Mouse (Mus musculus) left cerebral cortex, postnatal 4 days (tissue): ENCODE measurements around the gene Cbx7. TPM values are rescaled to one million over a fixed set of nuclear protein-coding genes. Genes with fewer than 3 reads are reported as not detected.
"Not testable (repeated sequence)": the region's sequence is repeated elsewhere in the genome, so short reads cannot be mapped to it uniquely, and the experiment has no call there.

Experiments
- DNase-seq: peaks from one replicate; pipeline ENCODE4 v3.0.0-alpha.2; 2022
- intact Hi-C: fragments of 180-260 bp; cut with DNase I; formaldehyde crosslinking; loops from one replicate; pipeline ENCODE4 v1.15.1; 2025
- total RNA-seq, 2 experiments: library from RNA; stranded (reverse); gene quantifications; 2 replicates each; pipeline ENCODE4 v1.2.3; 2021

Cbx7 gene
- total RNA-seq, 2 experiments from 2014 or later = 5.6 to 6.8 TPM

DNA sequence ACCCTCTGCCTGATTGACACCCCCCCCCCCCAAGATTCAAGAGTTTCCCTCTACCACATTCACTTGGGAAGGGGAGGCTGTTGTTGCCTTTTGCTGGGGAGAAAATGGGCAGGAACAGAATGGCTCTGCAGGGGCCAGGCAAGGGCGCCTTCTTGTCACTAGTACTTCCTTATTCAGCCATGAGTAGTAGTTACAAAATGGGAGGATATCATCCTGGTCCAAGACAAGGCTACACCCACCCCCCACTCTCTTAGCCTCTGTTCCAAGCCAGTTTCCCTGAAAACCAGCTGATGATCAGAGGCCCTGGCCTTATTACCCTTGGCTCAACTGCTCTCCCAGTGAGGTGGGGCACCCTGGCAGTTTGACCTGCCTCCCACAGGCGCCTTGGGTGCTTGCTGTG, 42.2 kb downstream of the Cbx7 start:
- intact Hi-C loops = no loop called here
- DNase-seq = no peak

DNA sequence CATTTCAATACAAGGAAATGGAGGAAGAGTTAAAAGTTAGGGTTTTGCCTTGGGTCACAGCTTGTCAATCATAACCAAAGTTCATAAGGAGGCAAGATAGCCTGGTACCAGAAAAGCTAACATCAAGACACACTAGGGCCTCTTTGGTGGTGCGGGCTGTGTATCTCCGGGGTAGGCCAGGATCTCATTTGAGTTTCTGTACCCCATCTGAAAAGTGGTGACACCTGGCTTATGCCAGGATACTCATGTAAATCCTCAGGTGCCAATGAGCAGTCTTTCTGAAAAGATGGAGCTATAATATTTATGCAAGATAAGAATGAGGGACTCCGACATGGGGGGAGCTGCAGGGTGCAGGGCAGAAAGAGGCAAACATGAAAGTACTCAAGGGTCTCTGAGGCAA, 42.6 kb downstream of the Cbx7 start:
- intact Hi-C loops = no loop called here

DNA sequence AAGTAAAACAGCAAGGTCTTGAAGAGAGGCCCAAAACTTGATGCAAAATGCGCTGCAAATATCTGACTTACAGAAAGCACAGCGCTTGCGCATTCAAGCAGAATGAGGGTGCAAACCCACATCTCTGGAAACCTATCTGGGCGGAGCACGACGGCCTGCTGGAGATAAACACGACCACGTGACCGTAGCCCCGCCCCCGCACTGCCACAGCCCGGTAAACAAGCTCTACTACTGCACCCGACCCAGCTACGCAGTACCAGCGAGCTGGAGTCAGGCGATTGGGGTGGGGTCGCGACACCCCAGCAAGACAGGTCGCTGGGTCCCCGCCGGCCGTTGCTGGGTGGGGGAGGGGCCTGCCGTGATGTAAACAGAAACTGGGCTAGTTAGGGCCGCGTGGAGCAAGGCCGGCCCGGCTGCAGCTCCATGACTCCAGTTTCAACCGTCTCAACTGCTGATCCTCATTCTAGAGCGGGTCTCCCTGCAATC, 43.2 kb downstream of the Cbx7 start:
- DNase-seq = peak; percentile 84
- intact Hi-C loops = no loop called here

More for the DNA sequence above, 42.6 kb downstream of the Cbx7 start:
- DNase-seq = no peak

DNA sequence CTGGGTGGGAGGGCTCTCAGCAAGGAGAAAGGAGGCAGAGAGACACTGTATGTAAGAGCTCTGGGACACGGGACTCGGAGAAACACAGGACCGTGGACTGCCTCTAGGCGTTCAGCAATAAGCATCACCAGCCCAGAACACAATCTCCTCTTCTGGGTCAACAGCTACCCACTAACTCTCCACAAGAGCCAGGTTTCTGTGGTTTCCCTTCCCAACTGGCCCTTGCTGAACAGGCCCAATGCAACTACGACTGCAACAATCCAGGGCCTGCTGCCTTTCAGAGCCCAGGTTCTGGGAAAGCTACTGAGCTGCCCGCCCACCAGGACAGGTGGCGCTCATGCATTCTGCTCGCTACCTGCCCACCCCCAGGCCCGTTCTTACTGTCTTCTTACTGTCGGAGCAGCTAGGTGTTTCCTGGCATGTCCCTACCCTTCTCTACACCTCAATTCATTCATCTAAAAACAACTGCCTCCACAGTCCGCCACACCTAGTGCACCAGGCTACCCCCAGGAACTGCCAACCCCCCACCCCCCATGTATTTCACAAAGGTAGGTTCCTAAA, 44.0 kb downstream of the Cbx7 start:
- intact Hi-C loops = no loop called here
- no peak for DNase-seq

DNA sequence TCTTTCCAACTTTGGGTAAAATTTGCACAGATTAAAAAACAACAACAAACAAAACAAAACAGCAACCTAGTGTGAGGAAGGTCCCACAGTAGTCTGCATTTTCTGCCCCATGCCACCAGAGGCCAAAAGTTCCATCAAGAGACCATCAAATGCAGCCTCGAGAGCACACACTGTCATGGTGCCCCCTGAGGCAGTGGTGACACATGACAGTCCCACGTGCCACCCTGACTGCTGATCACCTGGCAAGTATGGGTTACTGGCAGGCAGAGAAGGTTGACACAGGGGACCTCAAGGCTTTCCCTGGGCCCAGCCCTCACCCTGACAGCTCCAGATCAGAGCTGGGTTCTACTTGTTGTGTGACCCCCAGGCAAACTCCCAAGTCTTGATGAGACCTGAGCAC, 51.1 kb downstream of the Cbx7 start:
- no peak for DNase-seq
- intact Hi-C loops = loop anchor here (10.0 kb wide), 2 partner anchors 95 to 165 kb away; no protein-coding TSS in a partner anchor

DNA sequence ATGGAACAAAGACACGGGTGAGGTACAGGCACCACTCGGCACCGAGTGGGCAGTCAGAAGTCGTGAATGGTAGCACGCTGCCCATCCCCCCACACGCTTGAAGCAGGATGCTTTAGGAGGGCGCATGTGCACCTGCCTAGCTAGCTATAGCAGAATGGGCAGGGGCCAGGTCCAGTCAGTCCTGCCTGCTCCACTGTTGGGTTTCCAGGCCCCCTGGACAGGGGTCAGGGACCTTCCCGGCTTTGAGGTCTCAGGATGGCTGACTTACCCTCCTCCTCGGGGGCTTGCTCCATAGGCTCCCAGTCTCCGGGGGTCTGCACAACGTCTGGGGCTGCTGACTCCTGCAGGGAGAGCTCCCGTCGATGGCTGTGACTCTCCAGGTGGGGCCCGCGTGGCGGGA, 52.4 kb downstream of the Cbx7 start:
- no peak for DNase-seq
- intact Hi-C loops = loop anchor here (10.0 kb wide), 2 partner anchors 94 to 164 kb away; no protein-coding TSS in a partner anchor

DNA sequence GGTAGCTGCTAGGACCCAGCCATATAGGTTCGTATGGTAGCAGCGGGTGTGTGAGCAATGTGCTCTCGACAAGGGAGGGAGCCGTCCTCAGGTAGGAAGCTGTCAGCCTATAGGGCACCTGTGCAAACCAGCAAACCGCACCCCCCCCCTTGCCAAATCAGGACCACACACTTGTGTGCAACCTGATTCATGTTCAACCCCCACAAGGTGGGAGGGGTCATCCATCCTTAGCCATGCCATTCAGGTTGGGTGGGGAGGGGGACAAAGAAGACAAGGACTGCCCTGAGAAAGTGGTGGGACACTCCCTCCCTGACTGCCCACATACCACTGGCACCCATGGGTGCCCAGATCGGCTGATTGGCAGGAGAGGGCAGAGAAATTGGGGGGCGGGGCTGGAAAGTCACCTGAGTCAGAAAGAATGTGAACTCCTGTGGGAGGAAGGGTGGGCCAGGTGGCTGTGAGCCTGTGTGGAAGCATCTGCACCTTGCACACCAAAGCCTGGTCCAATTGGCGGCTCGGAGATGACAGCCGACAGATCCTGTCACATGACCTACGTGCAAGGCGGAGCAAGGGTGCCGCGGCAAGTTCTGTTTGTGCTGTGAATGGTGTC, 53.7 kb downstream of the Cbx7 start:
- intact Hi-C loops = loop anchor here (10.0 kb wide), 2 partner anchors 92 to 162 kb away; no protein-coding TSS in a partner anchor
- DNase-seq = no peak

DNA sequence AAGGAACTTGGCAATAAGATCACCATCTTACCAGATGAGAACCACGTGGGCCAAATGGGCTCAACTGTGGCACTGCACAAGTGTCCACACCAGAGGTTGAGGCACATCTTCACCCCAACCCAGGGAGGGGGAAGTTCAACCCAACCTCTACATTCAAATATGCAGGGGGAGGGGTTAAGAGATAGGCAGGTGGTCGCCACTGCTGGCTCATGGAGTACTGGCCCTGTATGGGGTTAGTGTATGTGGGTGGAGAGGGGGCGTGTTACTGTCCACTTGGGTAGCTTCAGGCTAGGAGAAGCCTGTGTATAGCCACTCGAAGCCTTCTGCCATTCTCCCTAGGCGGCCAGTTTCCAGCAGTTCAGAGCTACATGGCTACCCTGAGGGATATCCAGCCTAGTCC, 54.8 kb downstream of the Cbx7 start:
- no peak for DNase-seq
- intact Hi-C loops = loop anchor here (10.0 kb wide), 2 partner anchors 91 to 161 kb away; no protein-coding TSS in a partner anchor

DNA sequence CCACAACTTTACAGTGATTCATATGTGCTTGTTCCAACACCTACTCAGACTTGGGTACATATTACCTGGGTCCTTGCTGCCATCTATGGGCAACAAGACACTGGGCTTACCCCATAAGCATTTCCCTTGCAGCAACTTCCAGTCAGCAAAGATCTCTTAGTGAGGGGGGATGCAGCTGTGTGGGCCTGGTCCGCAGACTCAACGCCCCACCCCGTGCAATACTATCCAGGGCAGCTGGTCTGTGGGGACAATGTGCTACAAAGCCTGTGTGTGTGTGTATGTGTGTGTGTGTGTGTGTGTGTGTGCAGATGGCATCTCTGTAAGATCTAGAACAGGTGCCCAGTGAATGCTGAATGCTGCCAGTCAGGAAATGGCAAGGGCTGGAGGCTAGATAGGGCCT, 56.6 kb downstream of the Cbx7 start:
- intact Hi-C loops = loop anchor here (10.0 kb wide), 2 partner anchors 90 to 160 kb away; no protein-coding TSS in a partner anchor
- DNase-seq = no peak

DNA sequence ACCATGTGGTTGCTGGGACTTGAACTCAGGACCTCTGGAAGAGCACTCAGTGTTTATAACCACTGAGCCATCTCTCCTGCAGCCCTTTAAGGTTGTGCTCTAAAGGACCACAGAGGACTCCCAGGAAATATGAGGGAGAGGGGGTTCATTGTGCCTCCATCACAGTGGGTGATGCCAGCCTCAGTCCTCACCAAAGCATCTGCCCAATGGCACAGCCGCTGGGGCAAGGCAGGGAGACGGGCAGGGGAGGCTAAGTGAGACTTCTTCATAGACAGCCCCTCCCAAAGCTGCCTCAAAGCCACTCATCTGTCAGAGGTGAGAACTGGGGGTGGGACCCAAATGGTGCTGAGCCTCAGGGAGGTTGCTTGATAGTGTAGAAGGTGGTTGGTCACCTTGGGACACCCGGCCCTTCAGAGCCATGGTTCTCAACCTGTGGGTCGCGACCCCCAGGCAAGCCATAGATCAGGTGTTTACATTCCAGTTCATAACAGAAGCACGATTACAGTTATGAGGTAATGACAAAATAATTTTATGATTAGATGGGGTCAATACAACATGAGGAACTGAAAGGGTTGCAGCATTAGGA, 57.1 kb downstream of the Cbx7 start:
- intact Hi-C loops = loop anchor here (10.0 kb wide), 2 partner anchors 89 to 159 kb away; no protein-coding TSS in a partner anchor
- no peak for DNase-seq

DNA sequence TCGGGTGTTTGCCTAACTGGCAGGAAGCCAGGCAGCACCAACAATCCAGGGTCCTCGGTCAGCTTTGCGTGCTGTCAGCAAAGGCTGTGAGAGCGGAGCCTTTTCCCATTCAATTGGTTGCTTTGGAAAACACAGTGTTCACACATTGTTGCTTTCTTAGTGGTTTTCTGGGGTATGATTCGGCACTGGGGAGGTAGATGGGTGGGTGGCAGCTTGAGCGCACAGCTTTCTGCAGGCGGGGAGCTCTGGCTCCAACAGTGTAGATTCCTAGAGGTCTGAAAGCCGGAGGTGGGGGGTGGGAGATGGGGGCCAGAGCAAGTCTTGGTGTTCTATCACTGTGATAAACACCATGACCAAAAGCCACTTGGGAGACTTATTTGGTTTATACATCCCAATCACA, 59.6 kb downstream of the Cbx7 start:
- intact Hi-C loops = loop anchor here (10.0 kb wide), 2 partner anchors 87 to 157 kb away; no protein-coding TSS in a partner anchor
- DNase-seq = no peak

DNA sequence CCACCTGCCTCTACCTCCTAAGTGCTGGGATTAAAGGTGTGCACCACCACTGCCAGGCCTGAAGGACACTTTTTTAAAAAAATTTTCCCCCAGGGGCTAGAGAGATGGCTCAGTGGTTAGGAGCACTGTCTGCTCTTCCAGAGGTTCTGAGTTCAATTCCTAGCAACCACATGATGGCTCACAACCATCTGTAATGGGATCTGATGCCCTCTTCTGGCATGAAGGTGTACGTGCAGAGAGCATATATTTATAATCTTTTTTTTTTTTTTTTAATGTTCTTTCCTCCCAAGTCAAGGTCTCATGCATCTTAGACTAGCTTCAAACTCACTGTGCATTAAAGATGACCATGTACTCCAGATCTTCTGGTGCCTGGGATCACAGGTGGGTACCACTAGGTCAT, 60.1 kb downstream of the Cbx7 start:
- not testable (repeated sequence) for DNase-seq
- intact Hi-C loops = loop anchor here (10.0 kb wide), 2 partner anchors 86 to 156 kb away; no protein-coding TSS in a partner anchor

DNA sequence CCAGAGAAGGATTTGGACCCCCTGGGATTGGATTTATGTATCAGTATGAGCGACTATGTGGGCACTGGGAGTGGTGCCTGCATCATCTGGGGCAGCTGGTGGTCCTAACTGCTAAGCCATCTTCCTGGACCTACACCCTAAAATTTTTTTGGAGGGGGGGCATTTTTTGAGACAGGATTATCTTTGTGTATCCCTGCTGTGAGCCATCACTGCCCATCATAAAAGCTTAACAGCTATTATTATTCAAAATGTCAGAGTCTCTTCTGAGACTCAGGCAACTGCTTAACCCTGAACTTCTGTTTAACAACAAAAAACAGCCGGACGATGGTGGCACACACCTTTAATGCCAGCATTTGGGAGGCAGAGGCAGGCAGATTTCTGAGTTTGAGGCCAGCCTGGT, 61.9 kb downstream of the Cbx7 start:
- intact Hi-C loops, DNase-seq: not testable (repeated sequence)

DNA sequence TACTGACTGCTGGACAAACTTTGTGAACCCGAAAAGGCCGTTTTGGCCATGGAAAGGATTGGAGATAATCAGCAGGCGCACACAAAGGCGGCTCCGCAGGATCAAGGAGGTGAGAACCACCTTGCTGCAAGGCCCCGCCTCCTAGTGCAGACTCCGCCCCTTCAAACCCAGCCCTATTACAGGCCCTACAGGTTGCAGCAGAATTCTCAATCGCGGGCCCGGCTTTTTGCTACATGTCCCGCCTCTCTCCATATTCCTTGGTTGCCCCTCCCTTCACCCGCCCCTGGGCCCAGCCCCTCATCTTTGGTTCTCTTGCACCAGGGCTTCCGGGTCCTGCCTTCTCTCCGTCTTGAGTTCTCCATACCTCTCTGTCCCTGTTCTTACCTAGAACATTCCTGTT, 64.1 kb downstream of the Cbx7 start:
- intact Hi-C loops = no loop called here
- no peak for DNase-seq

DNA sequence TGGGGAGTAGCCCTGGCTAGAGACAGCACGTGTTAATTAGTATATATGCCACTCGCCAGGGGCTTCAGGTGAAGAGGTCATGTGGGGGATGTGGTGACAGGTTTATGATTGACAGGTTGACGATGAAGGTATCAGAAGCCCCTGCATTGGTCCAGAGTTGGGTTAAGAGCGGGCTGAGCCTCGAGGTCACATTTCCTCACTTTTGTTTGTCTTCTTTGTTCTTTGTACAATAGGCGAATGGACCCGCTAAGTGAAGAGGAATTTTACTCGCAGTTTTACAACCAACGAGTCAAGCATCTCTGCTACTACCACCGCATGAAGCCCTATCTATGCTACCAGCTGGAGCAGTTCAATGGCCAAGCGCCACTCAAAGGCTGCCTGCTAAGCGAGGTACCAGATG, 65.7 kb downstream of the Cbx7 start:
- intact Hi-C loops = no loop called here
- DNase-seq = no peak

DNA sequence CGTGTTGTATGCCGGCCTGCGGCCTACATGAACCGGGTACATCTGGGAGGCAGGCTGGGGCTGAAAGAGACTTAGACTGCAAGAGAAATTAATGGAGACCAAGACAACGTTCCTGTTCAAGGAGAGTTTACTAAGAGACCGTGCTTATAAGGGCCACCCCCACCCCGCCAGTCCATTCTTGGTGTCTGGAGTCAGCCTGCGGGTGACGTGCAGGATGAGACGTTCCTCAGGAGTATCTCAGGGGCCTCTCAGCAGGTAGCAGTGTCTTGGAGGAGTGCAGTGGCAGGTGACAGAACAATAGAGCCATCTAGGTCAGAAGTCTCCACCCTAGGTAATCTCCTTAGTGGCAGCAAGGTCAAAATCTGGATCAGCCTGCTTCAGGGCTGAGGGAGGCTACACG, 66.2 kb downstream of the Cbx7 start:
- intact Hi-C loops, DNase-seq: not testable (repeated sequence)

DNA sequence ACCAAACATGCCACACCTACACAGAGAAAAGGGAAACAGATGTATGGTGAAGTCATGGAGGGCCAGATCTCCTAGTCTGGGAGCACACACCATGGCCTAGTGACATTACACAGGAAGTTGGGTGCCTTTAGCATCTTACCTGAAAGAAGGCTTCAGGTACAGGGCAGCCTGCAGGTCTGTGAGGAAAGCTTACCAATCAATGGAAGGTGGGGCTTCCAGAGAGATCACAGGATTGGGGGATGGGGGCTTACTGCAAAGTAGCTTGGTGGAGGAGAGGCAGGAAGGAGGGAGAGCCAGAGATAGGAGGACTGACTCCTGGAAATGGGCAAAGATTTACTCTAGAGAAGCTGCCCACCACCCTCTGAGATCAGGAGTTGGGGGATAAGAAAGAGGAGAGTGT, 67.0 kb downstream of the Cbx7 start:
- intact Hi-C loops = no loop called here
- DNase-seq = no peak

DNA sequence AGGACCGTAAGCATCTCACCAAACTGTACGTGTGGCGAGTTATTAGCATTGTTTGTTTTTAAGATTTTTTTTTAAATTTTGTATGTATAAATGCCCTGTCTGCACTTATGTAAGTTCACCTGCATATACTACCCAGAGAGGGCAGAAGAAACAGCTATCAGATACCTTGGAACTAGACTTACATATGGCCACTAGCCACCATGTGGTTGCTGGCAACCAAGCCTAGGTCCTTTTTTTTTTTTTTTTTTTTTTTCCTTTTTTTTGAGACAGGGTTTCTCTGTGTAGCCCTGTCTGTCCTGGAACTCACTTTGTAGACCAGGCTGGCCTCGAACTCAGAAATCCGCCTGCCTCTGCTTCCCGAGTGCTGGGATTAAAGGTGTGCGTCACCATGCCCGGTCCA, 67.8 kb downstream of the Cbx7 start:
- intact Hi-C loops, DNase-seq: not testable (repeated sequence)

DNA sequence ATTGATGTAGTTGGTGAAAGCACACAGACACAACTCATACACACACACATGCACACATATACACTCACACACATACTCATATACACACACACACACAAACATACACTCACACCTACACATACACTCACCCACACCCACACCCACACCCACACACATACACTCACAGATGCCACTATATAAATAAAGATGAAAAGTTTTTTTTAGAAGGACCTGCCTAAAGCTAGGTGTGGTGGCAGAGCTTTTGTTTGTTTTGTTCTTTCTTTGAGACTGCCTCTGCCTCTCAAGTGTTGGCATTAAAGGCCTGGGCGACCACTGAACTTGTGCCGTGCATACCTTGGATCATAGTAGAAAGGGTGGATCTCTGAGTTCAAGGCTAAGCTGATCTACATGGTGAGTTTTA, 69.5 kb downstream of the Cbx7 start:
- no peak for DNase-seq
- intact Hi-C loops = no loop called here

DNA sequence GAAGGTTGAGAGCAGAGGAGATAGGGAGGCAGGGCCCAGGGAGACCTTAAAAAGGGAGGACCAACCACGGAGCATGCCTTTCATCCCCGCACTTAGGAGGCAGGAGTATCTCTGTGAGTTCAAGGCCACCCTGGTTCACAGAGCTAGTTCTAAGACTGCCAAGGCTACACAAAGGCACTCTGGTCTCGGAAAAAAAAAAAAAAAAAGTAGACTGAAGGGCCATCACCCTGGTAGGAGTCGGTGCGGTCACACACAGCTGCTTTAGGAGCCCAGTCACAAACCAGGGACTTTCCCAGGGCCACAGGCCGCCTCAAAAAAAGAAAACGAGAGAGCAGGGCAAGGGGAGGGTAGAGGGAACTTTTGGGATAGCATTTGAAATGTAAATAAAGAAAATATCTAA, 70.2 kb downstream of the Cbx7 start:
- intact Hi-C loops = no loop called here
- no peak for DNase-seq

DNA sequence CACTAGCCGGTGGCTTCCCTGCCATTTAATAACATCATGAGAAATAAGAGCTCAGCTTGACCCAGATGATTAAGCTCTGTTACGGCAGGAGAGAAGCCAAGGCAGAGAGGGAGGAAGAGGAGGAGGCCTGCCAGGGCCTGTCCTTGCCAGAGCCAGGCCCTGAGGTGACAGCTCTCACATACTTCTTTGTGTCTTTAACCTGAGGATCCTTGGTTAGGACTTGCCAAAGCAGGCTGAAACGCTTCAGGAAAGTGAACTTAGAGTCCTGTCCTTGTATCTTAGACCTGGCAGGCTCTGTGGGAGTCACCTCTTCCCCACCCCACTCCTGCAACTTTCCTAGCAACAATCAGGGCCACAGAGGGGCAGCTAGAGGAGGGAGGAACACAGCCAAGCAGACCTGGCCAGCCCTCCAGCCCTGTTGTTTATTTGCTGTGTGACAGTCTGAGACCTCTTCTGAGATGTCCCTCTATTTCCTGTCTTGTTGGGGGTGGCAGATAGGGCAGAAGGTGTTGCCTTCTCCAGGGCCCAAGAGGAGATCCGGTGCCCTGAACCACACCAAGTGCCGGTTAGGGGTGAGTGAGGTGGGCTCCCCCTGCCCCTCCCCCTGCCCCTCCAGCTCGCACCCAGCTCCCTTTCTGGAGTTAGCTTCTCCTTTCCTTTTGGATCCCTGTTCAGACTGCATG, 71.0 kb downstream of the Cbx7 start:
- intact Hi-C loops = no loop called here
- no peak for DNase-seq
